16 mouse cellular contexts compared by ENCODE assay signal in the genomic region with DNA sequence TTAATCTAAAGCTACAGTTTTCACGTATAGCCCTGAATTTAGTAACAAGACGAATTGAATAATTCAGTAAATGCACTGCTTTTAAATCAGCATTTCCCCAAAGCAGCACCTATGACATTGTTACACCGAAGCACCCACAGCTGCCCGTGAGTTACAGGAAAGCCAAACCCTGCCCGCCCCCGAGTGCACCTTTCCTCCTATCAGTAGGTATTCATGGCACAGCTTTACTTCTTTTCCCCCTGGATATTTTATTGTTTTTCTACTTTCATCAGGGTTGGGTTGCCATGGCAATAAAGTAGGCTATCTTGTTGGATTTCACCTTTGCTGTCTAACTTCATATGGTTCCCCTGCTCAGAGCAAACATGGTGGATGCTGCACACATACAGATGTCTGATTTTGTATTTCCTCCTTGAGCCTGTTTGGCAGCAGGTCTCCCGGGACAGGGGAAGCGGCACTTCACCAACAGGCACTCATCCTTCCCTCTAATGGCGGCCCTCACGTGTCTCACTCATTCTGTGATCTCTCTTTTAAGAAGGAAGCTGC.
"Had no signal": no experiment of that assay in that cellular context is flagged by ENCODE, and none has a peak within 500 bp of the region (broad histone marks: within the 10 kb centered on the region; RNA-seq: fewer than 3 reads in every experiment).

No protein-coding gene starts in this region.

- ATAC-seq: liver, postnatal 0 days had no signal

- H3K4me3 ChIP-seq: layer of hippocampus, adult 2 months; limb, embryonic 12.5 days; liver, embryonic 13.5 days; lung, embryonic 15.5 days; neural tube, embryonic 13.5 days had no signal

- DNase-seq: kidney, adult 11 months; kidney, adult 9 months; kidney, postnatal 36 days; liver; liver, embryonic 13.5 days; liver, postnatal 0 days; lung, postnatal 14 days; right cerebral cortex, adult 18-20 months; right cerebral cortex, postnatal 25 days; thymus, postnatal 4 days had no signal

- H3K27ac ChIP-seq: kidney, postnatal 0 days; layer of hippocampus, adult 2 months; limb, embryonic 12.5 days; liver, embryonic 13.5 days; lung, embryonic 15.5 days; macrophage; neural tube, embryonic 13.5 days had no signal

- H3K4me1 ChIP-seq: limb, embryonic 12.5 days; liver, embryonic 13.5 days; lung, embryonic 15.5 days; neural tube, embryonic 13.5 days had no signal

- H3K9me3 ChIP-seq: limb, embryonic 12.5 days; liver, embryonic 13.5 days; lung, embryonic 15.5 days; neural tube, embryonic 13.5 days had no signal

- H3K4me2 ChIP-seq: limb, embryonic 12.5 days; liver, embryonic 13.5 days; lung, embryonic 15.5 days; neural tube, embryonic 13.5 days had no signal

- H3K36me3 ChIP-seq: limb, embryonic 12.5 days; liver, embryonic 13.5 days; lung, embryonic 15.5 days; neural tube, embryonic 13.5 days had no signal

- H3K27me3 ChIP-seq: limb, embryonic 12.5 days; liver, embryonic 13.5 days; lung, embryonic 15.5 days; neural tube, embryonic 13.5 days had no signal

- H3K9ac ChIP-seq: limb, embryonic 12.5 days; liver, embryonic 13.5 days; liver, postnatal 0 days; lung, embryonic 15.5 days; neural tube, embryonic 13.5 days had no signal
